In genomic region chr11:108340293-108340692, GRCm38 (mm10) we compare ENCODE assay signal across 24 mouse cellular contexts. TPM values are rescaled to one million over a fixed set of nuclear protein-coding genes. Genes with fewer than 3 reads are reported as not detected.
DNase-seq lines count a peak whose midpoint lies in the region; ATAC-seq and TF ChIP-seq lines count a peak whose summit lies in the region.
"Had no signal": no experiment of that assay in that cellular context is flagged by ENCODE, and none has a peak within 500 bp of the region (broad histone marks: within the 10 kb centered on the region; RNA-seq: fewer than 3 reads in every experiment).

No protein-coding gene starts in this region.

- peaks cover 14% of the 10 kb centered on the region for H3K79me2 ChIP-seq in MEL (ENCODE audit: control insufficient read depth, insufficient read depth, low read length, poor library complexity)

- no peak for TF ChIP-seq POLR2A in MEL (IDR thresholded peaks at IDR 0.05; ENCODE audit: control insufficient read depth in 1 of 2, insufficient read depth in 1 of 2, low read depth in 1 of 2, low read length in 2 of 2, poor library complexity in 1 of 2)

- H3K9ac ChIP-seq in MEL (ENCODE audit: control insufficient read depth, low read depth, low read length, poor library complexity, severe bottlenecking), result peak overlapping the region; percentile 44
- H3K9ac ChIP-seq in forebrain, embryonic 11.5 days (ENCODE audit: low read length), result no peak overlapping the region
- H3K9ac ChIP-seq: embryonic facial prominence, embryonic 13.5 days; embryonic facial prominence, embryonic 15.5 days; forebrain, embryonic 13.5 days; forebrain, embryonic 15.5 days; forebrain, postnatal 0 days had no signal

- no peak for TF ChIP-seq RAD21 in MEL (IDR thresholded peaks at IDR 0.05; ENCODE audit: low read depth, low read length)

- peaks cover 65% of the 10 kb centered on the region for H3K4me1 ChIP-seq in megakaryocyte, embryonic 14.5 days
- peaks cover 15 to 18% of the 10 kb centered on the region in 2 experiments for H3K4me1 ChIP-seq in MEL (ENCODE audit: control insufficient read depth in 1 of 2, insufficient read depth in 2 of 2, low read length in 2 of 2)
- H3K4me1 ChIP-seq in forebrain, embryonic 11.5 days (replicated peaks; ENCODE audit: control insufficient read depth, insufficient read depth, low read length), result peaks cover 9% of the 10 kb centered on the region

- H3K27ac ChIP-seq in MEL (ENCODE audit: control insufficient read depth, low read depth, low read length), result peak overlapping the region; percentile 71
- H3K27ac ChIP-seq in forebrain, embryonic 11.5 days (ENCODE audit: low read depth, low read length), result no peak overlapping the region
- H3K27ac ChIP-seq: embryonic facial prominence, embryonic 13.5 days; embryonic facial prominence, embryonic 15.5 days; forebrain, embryonic 10.5 days; forebrain, embryonic 13.5 days; forebrain, embryonic 15.5 days had no signal

- no peak for TF ChIP-seq CTCF in MEL (IDR thresholded peaks at IDR 0.05 in 2 of 3, conservative IDR thresholded peaks at IDR 0.05 in 1 of 3; ENCODE audit: control insufficient read depth in 1 of 3, insufficient read depth in 1 of 3, low read depth in 2 of 3, low read length in 3 of 3, poor library complexity in 1 of 3, severe bottlenecking in 1 of 3)

- H3K27me3 ChIP-seq in megakaryocyte, embryonic 14.5 days (replicated peaks), result no peaks in the 10 kb centered on the region
- no peaks in the 10 kb centered on the region for H3K27me3 ChIP-seq in MEL (ENCODE audit: control insufficient read depth in 1 of 2, insufficient read depth in 2 of 2, low read length in 2 of 2)
- peaks cover 10% of the 10 kb centered on the region for H3K27me3 ChIP-seq in forebrain, embryonic 11.5 days (ENCODE audit: control insufficient read depth, insufficient read depth, low read length)
- H3K27me3 ChIP-seq: embryonic facial prominence, embryonic 15.5 days; forebrain, embryonic 15.5 days had no signal

- peak overlapping the region; percentile 83 for H3K4me3 ChIP-seq in megakaryocyte, embryonic 14.5 days (replicated peaks)
- H3K4me3 ChIP-seq in MEL (ENCODE audit: control insufficient read depth in 1 of 2, insufficient read depth in 1 of 2, low read depth in 2 of 2, low read length in 2 of 2), result peak overlapping the region; percentile 26 to 74; a peak in 3 of 4 replicates
- no peak overlapping the region for H3K4me3 ChIP-seq in forebrain, embryonic 11.5 days (ENCODE audit: low read depth, low read length)
- H3K4me3 ChIP-seq: embryonic facial prominence, embryonic 13.5 days; embryonic facial prominence, embryonic 15.5 days; erythroblast, embryonic 14.5 days; forebrain, embryonic 10.5 days; forebrain, embryonic 13.5 days; forebrain, embryonic 15.5 days had no signal

- DNase-seq in MEL (ENCODE audit: low read depth, low spot score), result peak; percentile 49
- no peak for DNase-seq in frontal cortex, postnatal 14 days (ENCODE audit: low spot score in 2 of 2)
- no peak for DNase-seq in forebrain, embryonic 11.5 days (ENCODE audit: low spot score)
- DNase-seq: adrenal gland, adult 2 months; adrenal gland, postnatal 10 days; adrenal gland, postnatal 25 days; cerebellum, adult 11 months; cerebellum, adult 18-20 months; cerebellum, adult 8-10 months; cerebellum, adult 9-11 months; cerebellum, postnatal 14 days; cerebellum, postnatal 36 days; embryo, embryonic 11 days; forebrain, postnatal 0 days had no signal

- WGBS in forebrain, embryonic 11.5 days, result 85% methylated on average over 4 of the region's 4 CpGs

- H3K4me2 ChIP-seq in forebrain, embryonic 11.5 days (ENCODE audit: low read depth, low read length, severe bottlenecking), result no peak overlapping the region
- H3K4me2 ChIP-seq: embryonic facial prominence, embryonic 15.5 days; forebrain, embryonic 13.5 days; forebrain, embryonic 15.5 days had no signal

- peaks cover 66% of the 10 kb centered on the region for H3K36me3 ChIP-seq in megakaryocyte, embryonic 14.5 days (replicated peaks; ENCODE audit: low read length)
- H3K36me3 ChIP-seq in MEL (ENCODE audit: control insufficient read depth in 1 of 2, insufficient read depth in 2 of 2, low read length in 2 of 2), result peaks cover 0 to 19% of the 10 kb centered on the region in 2 experiments; a peak in 3 of 4 replicates
- H3K36me3 ChIP-seq in forebrain, embryonic 11.5 days (ENCODE audit: control insufficient read depth, insufficient read depth, low read length), result no peaks in the 10 kb centered on the region
- H3K36me3 ChIP-seq: embryonic facial prominence, embryonic 13.5 days; forebrain, embryonic 10.5 days; G1E had no signal

- no peak for ATAC-seq in megakaryocyte, adult 5-6 weeks (ENCODE audit: poor library complexity, severe bottlenecking)
- no peak for ATAC-seq in forebrain, embryonic 11.5 days (replicated peaks; ENCODE audit: low FRiP score)
- ATAC-seq: forebrain, embryonic 13.5 days; forebrain, embryonic 15.5 days; forebrain, postnatal 0 days had no signal

- H3K9me3 ChIP-seq in megakaryocyte, embryonic 14.5 days, result no peaks in the 10 kb centered on the region
- no peaks in the 10 kb centered on the region for H3K9me3 ChIP-seq in MEL (replicated peaks; ENCODE audit: insufficient read depth, low read length)
- H3K9me3 ChIP-seq in forebrain, embryonic 11.5 days (ENCODE audit: control insufficient read depth, low read length), result no peaks in the 10 kb centered on the region
- H3K9me3 ChIP-seq: embryonic facial prominence, embryonic 13.5 days; embryonic facial prominence, embryonic 15.5 days; forebrain, embryonic 10.5 days; forebrain, embryonic 13.5 days; forebrain, embryonic 15.5 days had no signal

- TF ChIP-seq EP300 in MEL (IDR thresholded peaks at IDR 0.05; ENCODE audit: low read depth in 1 of 2, low read length in 2 of 2), result peak; percentile 48 to 66

TF ChIP-seq in MEL, 35 proteins besides CTCF, POLR2A, EP300 and RAD21 (continues in another document):
- TF ChIP-seq JUND (IDR thresholded peaks at IDR 0.05; ENCODE audit: low read depth, low read length) (no peak), GABPA (IDR thresholded peaks at IDR 0.05; ENCODE audit: low read depth, low read length) (no peak), TCF12 (IDR thresholded peaks at IDR 0.05; ENCODE audit: low read depth, low read length) (0 out of 2 replicates have a peak, but pooled peaks have one; percentile 33), UBTF (IDR thresholded peaks at IDR 0.05; ENCODE audit: borderline replicate concordance, insufficient read depth, low read depth, low read length) (no peak), KAT2A (conservative IDR thresholded peaks at IDR 0.05; ENCODE audit: low read depth, low read length) (no peak), MXI1 (IDR thresholded peaks at IDR 0.05; ENCODE audit: low read depth, low read length) (peak; percentile 15; the same call in 1 of the 2 replicates), MAFK (IDR thresholded peaks at IDR 0.05; ENCODE audit: borderline replicate concordance, low read depth, low read length) (no peak), SMC3 (IDR thresholded peaks at IDR 0.05; ENCODE audit: low read depth, low read length) (no peak), E2F4 (IDR thresholded peaks at IDR 0.05; ENCODE audit: borderline replicate concordance, low read depth, low read length) (no peak), SIN3A (IDR thresholded peaks at IDR 0.05; ENCODE audit: low read length) (peak; percentile 45), ELF1 (IDR thresholded peaks at IDR 0.05; ENCODE audit: low read depth, low read length) (0 out of 2 replicates have a peak, but pooled peaks have one; percentile 6), ETS1 (IDR thresholded peaks at IDR 0.05; ENCODE audit: low read depth, low read length) (peak; percentile 29; the same call in 1 of the 2 replicates), RCOR1 (IDR thresholded peaks at IDR 0.05; ENCODE audit: low read depth, low read length) (peak; percentile 17; the same call in 1 of the 2 replicates), POLR2AphosphoS5 (IDR thresholded peaks at IDR 0.05; ENCODE audit: borderline replicate concordance, low read depth, low read length) (no peak), MAX (IDR thresholded peaks at IDR 0.05; ENCODE audit: low read length) (no peak), GATA1 (IDR thresholded peaks at IDR 0.05; ENCODE audit: low read depth, low read length) (peak; percentile 71), POLR2AphosphoS2 (IDR thresholded peaks at IDR 0.05; ENCODE audit: low read length) (no peak), ZC3H11A (IDR thresholded peaks at IDR 0.05; ENCODE audit: low read depth, low read length) (no peak), USF1 (IDR thresholded peaks at IDR 0.05; ENCODE audit: low read depth, low read length) (no peak), MYC (IDR thresholded peaks at IDR 0.05; ENCODE audit: low read depth, low read length) (peak; percentile 34; the same call in 1 of the 2 replicates), MAZ (IDR thresholded peaks at IDR 0.05; ENCODE audit: low read depth, low read length) (no peak), HCFC1 (IDR thresholded peaks at IDR 0.05; ENCODE audit: low read depth, low read length) (no peak), CHD1 (IDR thresholded peaks at IDR 0.05; ENCODE audit: low read depth, low read length) (peak; percentile 82; the same call in 1 of the 2 replicates), NELFE (IDR thresholded peaks at IDR 0.05; ENCODE audit: low read depth, low read length) (no peak), BHLHE40 (IDR thresholded peaks at IDR 0.05; ENCODE audit: borderline replicate concordance, low read depth, low read length) (no peak), CHD2 (IDR thresholded peaks at IDR 0.05; ENCODE audit: low read length) (no peak), ZNF384 (IDR thresholded peaks at IDR 0.05; ENCODE audit: low read depth, low read length) (peak; percentile 99)

RNA-seq across cellular contexts. Expression of gene Apoh, which starts 2.9 kb away (rescaled TPM):
- not detected in 2 replicates for polyA plus RNA-seq in megakaryocyte, embryonic 14.5 days (2012; ENCODE audit: insufficient read depth, low replicate concordance)
- not detected in 2 replicates for total RNA-seq in megakaryocyte, adult 5-6 weeks (2015)
- not detected in 2 replicates for total RNA-seq in megakaryocyte, adult 5-6 weeks (2017)
- not detected in 2 replicates for total RNA-seq in MEL (2012; rRNA removed)
- not detected for polyA plus RNA-seq in MEL (2012; ENCODE audit: insufficient read depth in 1 of 2, insufficient read length in 2 of 2, low read depth in 1 of 2, low replicate concordance in 2 of 2, missing spikeins in 1 of 2)
- polyA plus RNA-seq in forebrain, embryonic 11.5 days (2014; fragmentation: Nextera tagmentation; extraction: Ambion mirVana), result not detected in 2 replicates
- total RNA-seq: adrenal gland, postnatal 25 days; common myeloid progenitor, adult 5-6 weeks; G1E had no signal
- polyA plus RNA-seq: embryonic facial prominence, embryonic 15.5 days; erythroblast, embryonic 14.5 days; forebrain, embryonic 10.5 days; forebrain, embryonic 15.5 days; G1E had no signal

RNA-seq across cellular contexts. Expression of gene Prkca, which starts 3.4 kb away (rescaled TPM):
- polyA plus RNA-seq in megakaryocyte, embryonic 14.5 days (2012; ENCODE audit: insufficient read depth, low replicate concordance), result 35.7 and 36.2 TPM in 2 replicates
- 6.4 and 6.9 TPM in 2 replicates for total RNA-seq in megakaryocyte, adult 5-6 weeks (2015)
- total RNA-seq in megakaryocyte, adult 5-6 weeks (2017), result 1.6 and 4.3 TPM in 2 replicates
- 15.3 and 22.9 TPM in 2 replicates for total RNA-seq in MEL (2012; rRNA removed)
- 10 to 100 TPM; 19.9 to 30.9 TPM for polyA plus RNA-seq in MEL (2012; ENCODE audit: insufficient read depth in 1 of 2, insufficient read length in 2 of 2, low read depth in 1 of 2, low replicate concordance in 2 of 2, missing spikeins in 1 of 2)
- 4.9 and 5.2 TPM in 2 replicates for polyA plus RNA-seq in forebrain, embryonic 11.5 days (2014; fragmentation: Nextera tagmentation; extraction: Ambion mirVana)
- polyA plus RNA-seq: G1E had no signal
